Mouse (Mus musculus) lung, postnatal 10 days (tissue): ENCODE results near the gene Lexm.

ENCODE experiments used
- DNase-seq: peaks from one replicate; pipeline ENCODE4 v3.0.0; 2021

The Lexm gene

GRCm38 (mm10) chr4:106622712-106623111 lies 5.7 kb upstream of the Lexm start:
- DNase-seq: no peak

GRCm38 (mm10) chr4:106622030-106622493 lies 5.0 kb upstream of the Lexm start, which contains the start of gene Ttc22:
Gene Ttc22 (plus strand): TSS chr4:106622432.
- DNase-seq: peak; percentile 62

- no peak for DNase-seq
These were observed 4.4 kb upstream of the Lexm start for GRCm38 (mm10) chr4:106621428-106621827.

GRCm38 (mm10) chr4:106618898-106619297 lies 1.9 kb upstream of the Lexm start:
- no peak for DNase-seq

- no peak for DNase-seq
These were observed 1.4 kb downstream of the Lexm start for GRCm38 (mm10) chr4:106615637-106616036.

- no peak for DNase-seq
These were observed 2.2 kb downstream of the Lexm start for GRCm38 (mm10) chr4:106614881-106615280.

- peak; percentile 77 for DNase-seq
These were observed 2.8 kb downstream of the Lexm start for GRCm38 (mm10) chr4:106614180-106614797.

GRCm38 (mm10) chr4:106613560-106613959 lies 3.5 kb downstream of the Lexm start:
- no peak for DNase-seq

- DNase-seq: no peak
These were observed 3.9 kb downstream of the Lexm start for GRCm38 (mm10) chr4:106613105-106613504.

- no peak for DNase-seq
These were observed 9.1 kb downstream of the Lexm start for GRCm38 (mm10) chr4:106607905-106608304.

GRCm38 (mm10) chr4:106606639-106607554 lies 10.1 kb downstream of the Lexm start:
- DNase-seq: no peak

- DNase-seq: no peak
These were observed 16.3 kb downstream of the Lexm start for GRCm38 (mm10) chr4:106600770-106601169.

- no peak for DNase-seq
These were observed 17.6 kb downstream of the Lexm start for GRCm38 (mm10) chr4:106599415-106599814.

GRCm38 (mm10) chr4:106597741-106598140 lies 19.3 kb downstream of the Lexm start:
- DNase-seq: no peak

GRCm38 (mm10) chr4:106597055-106597454 lies 20.0 kb downstream of the Lexm start:
- DNase-seq: no peak

GRCm38 (mm10) chr4:106596200-106596599 lies 20.8 kb downstream of the Lexm start:
- no peak for DNase-seq

- DNase-seq: no peak
These were observed 23.4 kb downstream of the Lexm start for GRCm38 (mm10) chr4:106593636-106594035.

- DNase-seq: no peak
These were observed 26.2 kb downstream of the Lexm start for GRCm38 (mm10) chr4:106590871-106591270.

- peak; percentile 69 for DNase-seq
These were observed 26.9 kb downstream of the Lexm start for GRCm38 (mm10) chr4:106590142-106590541.

- no peak for DNase-seq
These were observed 30.0 kb downstream of the Lexm start for GRCm38 (mm10) chr4:106587075-106587474.

GRCm38 (mm10) chr4:106584665-106585064 lies 32.4 kb downstream of the Lexm start:
- no peak for DNase-seq

- no peak for DNase-seq
These were observed 34.5 kb downstream of the Lexm start for GRCm38 (mm10) chr4:106582428-106583153.

GRCm38 (mm10) chr4:106581865-106582204 lies 35.2 kb downstream of the Lexm start:
- no peak for DNase-seq
